Mouse (Mus musculus) liver, embryonic 14.5 days (tissue): ENCODE measurements around the gene Slc22a7.

Experiments
- CTCF ChIP-seq: IDR thresholded peaks from 2 replicates; pipeline ENCODE4 v1.5.1; 2016; ENCODE audit warnings: antibody characterized with exemption, low read depth, control low read depth
- EP300 ChIP-seq: IDR thresholded peaks from 2 replicates; pipeline ENCODE4 v1.6.1; 2016; ENCODE audit warnings: antibody characterized with exemption, low read depth

DNA sequence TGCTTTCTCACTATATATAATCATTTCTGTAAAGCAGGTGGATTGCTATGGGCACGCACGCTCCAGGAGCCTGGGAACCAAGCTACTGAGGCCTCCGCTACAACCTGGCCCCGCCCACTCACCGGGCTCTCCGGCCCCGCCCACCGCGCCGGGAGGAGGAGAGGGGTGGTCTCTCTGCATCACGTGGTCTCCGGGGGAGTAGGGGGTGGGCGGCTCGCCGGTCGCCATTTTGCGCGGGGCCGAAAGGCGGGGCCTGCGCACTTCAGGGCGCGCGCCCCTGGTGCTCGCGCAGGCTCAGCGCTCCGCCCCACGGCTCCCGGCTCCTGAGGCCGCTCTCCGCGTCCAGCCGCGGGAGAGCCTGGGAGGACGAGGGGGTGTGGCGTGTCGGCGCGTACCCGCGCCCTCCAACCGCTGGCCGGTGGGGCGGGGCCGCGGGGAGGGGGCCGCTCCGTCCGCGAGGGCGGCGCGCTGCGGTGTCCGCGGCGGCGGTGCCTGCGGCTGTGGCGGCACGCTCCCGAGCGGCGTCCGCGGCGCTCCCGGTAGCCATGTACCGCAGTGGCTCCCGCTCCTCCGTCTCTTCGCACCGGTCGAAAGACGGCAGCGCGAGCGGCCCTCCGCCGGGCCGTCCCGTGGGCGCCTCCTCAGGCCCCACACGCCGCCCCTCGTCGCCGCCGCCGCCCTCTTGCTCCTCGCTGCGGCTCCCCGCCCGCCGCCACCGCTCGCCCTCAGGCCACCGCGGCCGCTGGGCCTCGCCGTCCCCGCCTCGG lies 54.8 kb downstream of the Slc22a7 start, which contains the start of gene Zfp318:
- TF ChIP-seq CTCF: no peak
- TF ChIP-seq EP300: no peak
